Mouse (Mus musculus) liver, postnatal 0 days (tissue): ENCODE data around the gene Mzf1.
A peak's percentile ranks its signal among the peaks of the same experiment; 100 is the strongest.

ENCODE experiments used
- CTCF ChIP-seq: sonication (generic); IDR thresholded peaks from 2 replicates; pipeline ENCODE4 v1.5.1; 2016; ENCODE audit warnings: antibody characterized with exemption, low read depth
- EP300 ChIP-seq: IDR thresholded peaks from 2 replicates; pipeline ENCODE4 v1.6.1; 2016; ENCODE audit warnings: antibody characterized with exemption, low read depth, mild to moderate bottlenecking

GRCm38 (mm10) chr7:13031069-13031468, 23.5 kb downstream of the Mzf1 start:
- TF ChIP-seq EP300 (no peak), CTCF (peak; percentile 57)
